Mouse (Mus musculus) left cerebral cortex, adult 18-20 months (tissue): ENCODE results near the gene Tjap1. TPM values are rescaled to one million over a fixed set of nuclear protein-coding genes. Genes with fewer than 3 reads are reported as not detected.
A peak's percentile ranks its signal among the peaks of the same experiment; 100 is the strongest.

Experiments
- DNase-seq, 2 experiments: peaks; one replicate each; pipeline ENCODE4 v3.0.0; 2021 to 2022; ENCODE audit warnings: low spot score in 2 of 2, mixed read lengths in 1 of 2
- total RNA-seq, 2 experiments: library from RNA; stranded (reverse); gene quantifications; 2 replicates each; pipeline ENCODE4 v1.2.3; 2021

Tjap1 gene
- total RNA-seq, 2 experiments from 2014 or later: 37.7 to 48.9 TPM

GRCm38 (mm10) chr17:46254106-46254505 is 28.7 kb downstream of the Tjap1 start:
- DNase-seq: peak; percentile 28 to 53

DNA sequence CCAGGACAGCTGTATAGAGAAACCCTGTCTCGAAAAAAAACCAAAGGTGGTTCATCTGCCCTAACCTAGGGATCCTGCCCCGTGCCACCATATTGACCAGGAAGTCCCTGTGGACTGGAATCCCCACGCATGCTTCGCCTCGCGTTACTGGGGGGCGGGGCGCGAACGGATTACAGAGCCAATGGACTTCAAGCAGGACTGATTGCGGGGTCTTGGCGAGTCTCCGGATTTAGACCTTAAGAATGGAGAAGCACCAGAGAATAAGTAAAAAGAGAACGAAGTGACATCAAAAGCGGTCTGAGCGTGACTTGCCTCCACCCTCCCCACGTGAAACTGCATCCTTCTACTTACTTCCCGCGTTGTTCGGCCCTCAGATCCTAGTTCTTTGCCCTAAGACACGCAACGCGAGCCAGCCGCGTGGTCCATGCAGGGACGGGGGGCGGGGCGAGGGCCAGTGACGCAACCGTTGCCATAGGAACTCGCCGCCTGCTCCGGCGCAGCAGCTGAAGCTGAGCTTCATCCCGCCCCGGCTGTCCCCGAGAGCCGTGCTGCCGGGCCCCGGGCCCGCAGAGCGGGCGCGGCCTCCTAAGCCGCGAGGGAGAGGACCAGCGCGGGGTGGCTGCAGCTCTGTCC is 29.3 kb downstream of the Tjap1 start, which contains the start of gene Lrrc73:
Gene Lrrc73 (plus strand): TSS at position 80 of the 633 bp plus-strand sequence.
- peak; percentile 94 to 96 for DNase-seq

- DNase-seq: peak in 1 of 2 experiments; percentile 31
Observed at GRCm38 (mm10) chr17:46252571-46253451, 30.0 kb downstream of the Tjap1 start.

- DNase-seq: no peak
Observed at GRCm38 (mm10) chr17:46251174-46251573, 31.7 kb downstream of the Tjap1 start.

DNA sequence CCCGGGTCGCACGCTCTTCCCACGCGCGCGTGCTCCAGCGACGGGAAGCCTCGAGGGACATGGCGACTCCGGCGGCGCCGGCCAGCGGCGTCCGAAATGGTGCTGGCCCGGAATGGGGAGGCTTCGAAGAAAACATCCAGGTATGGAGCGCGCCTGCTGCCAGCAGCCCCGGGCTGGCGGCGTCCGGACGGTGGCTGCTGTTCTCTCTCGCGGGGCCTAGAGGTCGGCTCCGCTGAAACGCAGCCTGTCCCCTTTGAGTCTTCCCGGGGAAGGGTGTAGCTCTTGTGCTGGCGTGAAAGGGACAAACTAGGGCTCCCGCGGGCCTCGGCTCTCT is 34.7 kb downstream of the Tjap1 start:
- no peak for DNase-seq

GRCm38 (mm10) chr17:46247512-46248188 is 35.2 kb downstream of the Tjap1 start, which contains the start of the genes Polr1c and Yipf3:
Polr1c (minus strand) TSS chr17:46248054.
Yipf3 (plus strand) TSS chr17:46248080.
- peak; percentile 96 to 97 for DNase-seq

DNA sequence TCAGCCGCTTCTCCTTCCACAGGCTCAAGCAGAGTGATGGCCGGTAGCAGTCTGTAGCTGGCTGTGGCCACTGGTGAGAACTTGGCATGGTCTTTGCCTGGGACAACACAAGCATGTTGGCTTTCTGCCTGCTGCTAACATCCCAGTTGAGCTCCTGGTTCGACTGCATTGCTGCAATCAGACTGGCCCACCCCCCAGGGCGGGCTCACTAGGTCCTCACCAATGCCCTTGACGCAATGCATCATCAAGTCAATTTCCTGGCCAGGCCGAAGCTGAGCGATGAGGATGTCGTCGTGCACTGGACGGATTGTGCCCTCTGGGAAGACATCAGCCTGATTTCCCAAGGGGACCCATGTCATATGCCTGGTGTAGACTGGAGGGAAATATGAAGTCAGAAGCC is 38.2 kb downstream of the Tjap1 start:
- no peak for DNase-seq

- DNase-seq: no peak
Observed at GRCm38 (mm10) chr17:46243624-46244023, 39.2 kb downstream of the Tjap1 start.

- no peak for DNase-seq
Observed at GRCm38 (mm10) chr17:46242993-46243392, 39.8 kb downstream of the Tjap1 start.

DNA sequence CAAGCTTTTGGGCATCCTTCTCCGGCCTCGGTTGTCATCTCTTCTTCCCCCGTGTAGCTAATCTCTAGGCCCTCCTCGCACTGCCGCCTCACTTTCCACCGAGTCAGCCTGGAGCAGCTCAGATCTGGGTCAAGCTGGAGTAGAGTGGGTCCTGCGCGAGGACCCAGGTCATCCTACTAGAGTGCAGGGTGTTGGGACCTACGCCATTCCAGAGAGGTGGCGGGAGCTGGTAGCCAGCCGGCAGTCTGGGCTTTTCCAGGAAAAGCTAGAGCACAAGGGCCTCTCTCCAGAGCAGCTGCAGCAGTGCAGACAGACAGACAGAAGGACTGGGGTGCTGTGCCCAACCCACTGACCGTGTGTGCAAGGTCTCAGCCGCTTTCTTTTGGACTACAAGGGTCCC is 40.6 kb downstream of the Tjap1 start:
- DNase-seq: no peak

DNA sequence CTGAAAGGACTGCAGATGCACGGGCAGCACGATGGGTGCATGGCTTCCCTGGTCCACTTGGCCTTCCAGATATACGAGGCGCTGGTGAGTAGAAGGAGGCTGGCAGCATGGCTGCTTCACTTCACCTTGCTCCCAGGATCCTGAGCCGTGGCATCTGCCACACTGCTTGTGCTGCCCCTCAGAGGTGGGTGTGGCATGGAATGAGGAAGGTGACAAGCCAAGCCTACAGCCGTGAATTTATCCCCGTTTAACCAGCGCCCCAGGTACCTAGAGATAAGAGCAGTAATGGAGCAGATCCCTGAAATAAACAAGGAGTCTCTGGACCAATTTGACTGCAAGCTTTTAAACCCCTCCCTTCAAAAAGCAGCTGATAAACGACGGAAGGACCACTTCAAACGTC is 41.4 kb downstream of the Tjap1 start:
- DNase-seq: no peak

DNA sequence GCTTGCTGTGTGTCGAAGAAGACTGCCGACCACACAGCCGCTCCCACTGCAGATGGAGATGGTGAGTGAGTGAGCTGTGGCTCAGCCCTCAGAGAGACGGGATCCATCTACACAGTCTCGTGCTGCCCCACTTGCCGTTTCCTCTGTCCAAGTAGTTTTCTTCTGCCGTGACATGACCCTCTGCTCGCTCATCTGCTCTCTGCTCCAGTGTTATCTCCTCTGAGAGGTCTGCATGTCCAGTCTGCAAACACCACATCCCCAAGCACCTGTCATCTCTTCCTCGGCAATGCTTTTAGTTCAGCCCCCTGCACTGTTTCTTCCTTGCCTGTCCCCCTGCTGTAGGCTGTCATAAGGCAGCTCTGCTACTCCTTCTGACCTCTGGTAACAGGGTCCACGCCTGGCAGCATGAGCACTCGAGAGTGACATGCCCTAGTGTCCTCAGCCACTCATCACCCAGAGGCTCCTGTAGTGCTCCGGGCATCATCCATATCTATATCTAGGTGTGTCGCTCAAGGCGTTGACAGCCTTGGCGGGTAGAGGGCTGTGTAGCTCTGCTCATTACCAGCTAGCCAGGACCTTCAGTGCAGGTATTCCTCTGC is 43.2 kb downstream of the Tjap1 start:
- no peak for DNase-seq

DNA sequence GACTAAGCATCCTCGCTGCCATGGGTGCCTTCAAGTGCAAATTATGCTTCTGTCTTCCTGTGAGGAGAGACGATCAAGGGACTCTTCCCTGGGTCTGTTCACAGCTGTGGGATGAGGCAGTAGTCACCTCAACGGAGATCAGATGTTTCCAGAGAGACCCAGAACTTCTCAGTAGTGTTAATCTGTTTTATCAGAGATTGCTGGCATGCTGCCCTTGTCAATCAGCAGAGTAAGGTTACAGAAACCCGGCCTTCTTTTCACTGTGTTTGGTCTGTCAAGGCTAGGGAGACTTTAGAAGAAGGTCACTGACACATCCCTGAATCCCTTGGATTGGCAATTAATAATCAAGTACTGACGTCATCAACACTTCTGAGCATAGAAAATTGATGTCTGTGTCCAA is 45.3 kb downstream of the Tjap1 start:
- DNase-seq: no peak

- DNase-seq: no peak
Observed at GRCm38 (mm10) chr17:46237079-46237478, 45.7 kb downstream of the Tjap1 start.

DNA sequence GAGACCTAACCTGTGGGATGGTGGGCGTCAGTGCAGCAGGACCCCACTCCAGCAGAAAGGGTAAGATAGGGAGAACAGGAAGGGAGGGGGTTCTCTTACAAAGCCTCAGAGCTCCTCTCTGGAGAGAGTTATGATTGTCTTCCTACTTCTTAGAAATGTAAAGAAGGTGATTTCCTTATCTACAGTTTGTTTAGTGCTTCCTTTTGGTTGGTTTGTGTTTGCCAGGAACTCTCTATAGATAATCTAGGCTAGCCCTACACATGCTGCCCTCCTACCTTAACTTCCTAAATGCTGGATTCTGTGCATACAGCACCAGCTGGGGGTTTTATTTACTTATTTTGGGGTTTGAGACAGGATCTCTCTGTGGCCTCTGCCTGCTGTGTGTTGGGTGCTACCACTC is 46.8 kb downstream of the Tjap1 start:
- no peak for DNase-seq

- DNase-seq: no peak
Observed at GRCm38 (mm10) chr17:46227576-46227975, 55.2 kb downstream of the Tjap1 start.

- DNase-seq: no peak
Observed at GRCm38 (mm10) chr17:46221601-46222000, 61.2 kb downstream of the Tjap1 start.

GRCm38 (mm10) chr17:46210550-46210949 is 72.3 kb downstream of the Tjap1 start:
- no peak for DNase-seq
